Mouse (Mus musculus): Measurements from ENCODE around the gene Spta1.

The Spta1 gene

GRCm38 (mm10) chr1:174172605-174173004 is at the start of gene Spta1:
TSS of gene Spta1 (plus strand) at chr1:174172776.
- DNase-seq (ENCODE audit: low read depth, low spot score) = no peak

GRCm38 (mm10) chr1:174131217-174131616 is 41.4 kb upstream of the Spta1 start, which contains the start of gene Olfr424:
TSS of gene Olfr424 (plus strand) at chr1:174131517.
- DNase-seq (ENCODE audit: low read depth, low spot score) = no peak

GRCm38 (mm10) chr1:174131999-174132398 is 40.6 kb upstream of the Spta1 start:
- no peak for DNase-seq (ENCODE audit: low read depth, low spot score)

GRCm38 (mm10) chr1:174141384-174141783 is 31.2 kb upstream of the Spta1 start:
- DNase-seq (ENCODE audit: low read depth, low spot score) = no peak

- DNase-seq (ENCODE audit: low read depth, low spot score) = no peak
These were observed 25.9 kb upstream of the Spta1 start for GRCm38 (mm10) chr1:174146696-174147095.

GRCm38 (mm10) chr1:174149289-174149688 is 23.3 kb upstream of the Spta1 start:
- DNase-seq (ENCODE audit: low read depth, low spot score) = no peak

GRCm38 (mm10) chr1:174155333-174155732 is 17.2 kb upstream of the Spta1 start, which contains the start of gene Olfr420:
TSS of gene Olfr420 (plus strand) at chr1:174155633.
- DNase-seq (ENCODE audit: low read depth, low spot score) = no peak

- DNase-seq (ENCODE audit: low read depth, low spot score) = no peak
These were observed 15.0 kb upstream of the Spta1 start for GRCm38 (mm10) chr1:174157622-174158021.

GRCm38 (mm10) chr1:174158512-174158911 is 14.1 kb upstream of the Spta1 start:
- DNase-seq (ENCODE audit: low read depth, low spot score) = no peak

GRCm38 (mm10) chr1:174159095-174159494 is 13.5 kb upstream of the Spta1 start:
- DNase-seq (ENCODE audit: low read depth, low spot score) = no peak

- DNase-seq (ENCODE audit: low read depth, low spot score) = no peak
These were observed 3.6 kb upstream of the Spta1 start for GRCm38 (mm10) chr1:174169024-174169423.

GRCm38 (mm10) chr1:174170706-174171501 is 1.7 kb upstream of the Spta1 start:
- no peak for DNase-seq (ENCODE audit: low read depth, low spot score)

GRCm38 (mm10) chr1:174171537-174171936 is 1.0 kb upstream of the Spta1 start:
- DNase-seq (ENCODE audit: low read depth, low spot score) = no peak

GRCm38 (mm10) chr1:174204699-174205098 is 32.1 kb downstream of the Spta1 start:
- DNase-seq (ENCODE audit: low read depth, low spot score) = no peak

GRCm38 (mm10) chr1:174212286-174212685 is 39.7 kb downstream of the Spta1 start:
- DNase-seq (ENCODE audit: low read depth, low spot score) = no peak

GRCm38 (mm10) chr1:174215270-174216038 is 42.9 kb downstream of the Spta1 start:
- DNase-seq (ENCODE audit: low read depth, low spot score) = no peak

GRCm38 (mm10) chr1:174216528-174217204 is 44.1 kb downstream of the Spta1 start:
- DNase-seq (ENCODE audit: low read depth, low spot score) = no peak

- DNase-seq (ENCODE audit: low read depth, low spot score) = no peak
These were observed 67.3 kb downstream of the Spta1 start for GRCm38 (mm10) chr1:174239916-174240315.

- DNase-seq (ENCODE audit: low read depth, low spot score) = no peak
These were observed 72.0 kb downstream of the Spta1 start for GRCm38 (mm10) chr1:174244621-174245020.

- DNase-seq (ENCODE audit: low read depth, low spot score) = no peak
These were observed 73.5 kb downstream of the Spta1 start for GRCm38 (mm10) chr1:174246080-174246479.

- DNase-seq (ENCODE audit: low read depth, low spot score) = no peak
These were observed 74.6 kb downstream of the Spta1 start for GRCm38 (mm10) chr1:174247170-174247569.

GRCm38 (mm10) chr1:174250376-174250775 is 77.8 kb downstream of the Spta1 start:
- DNase-seq (ENCODE audit: low read depth, low spot score) = no peak

Measured in forelimb bud, embryonic 11.5 days (tissue).